Mouse (Mus musculus) small intestine, adult 2 months (tissue): ENCODE results near the gene Atp1b4.

ENCODE experiments used
- CTCF ChIP-seq: fragments of 200-500 bp; IDR thresholded peaks from 2 replicates; pipeline ENCODE4 v1.5.1; 2012; ENCODE audit warnings: low read depth, mild to moderate bottlenecking, control low read depth, inconsistent platforms, low read length, moderate library complexity, mixed read lengths; ENCODE audit not compliant: insufficient replicate concordance, insufficient read length; ENCODE audit errors: extremely low read depth
- POLR2A ChIP-seq: fragments of 200-500 bp; IDR thresholded peaks from 2 replicates; pipeline ENCODE4 v1.6.1; 2012; ENCODE audit warnings: low read depth, mild to moderate bottlenecking, control low read depth, inconsistent platforms, low read length, moderate library complexity

GRCm38 (mm10) chrX:38362016-38362415 lies 46.0 kb downstream of the Atp1b4 start:
- no peak for TF ChIP-seq POLR2A
- TF ChIP-seq CTCF = no peak
